Comparison of ENCODE assay signal across 7 mouse cellular contexts in genomic region chr8:123041774-123042105, GRCm38 (mm10). TPM values are rescaled to one million over a fixed set of nuclear protein-coding genes. Genes with fewer than 3 reads are reported as not detected.
DNase-seq lines count a peak whose midpoint lies in the region; ATAC-seq and TF ChIP-seq lines count a peak whose summit lies in the region.

No protein-coding gene starts in this region.

- DNase-seq in liver, adult 2 months (ENCODE audit: extremely low read depth, low read depth, low spot score), result no peak
- no peak for DNase-seq in liver
- no peak for DNase-seq in embryonic facial prominence, embryonic 14.5 days (ENCODE audit: low spot score)
- DNase-seq in kidney, postnatal 10 days, result no peak
- no peak for DNase-seq in adrenal gland, postnatal 36 days

- H3K79me2 ChIP-seq in liver, adult 2 months (ENCODE audit: control insufficient read depth, insufficient read depth, low read length), result peaks cover 40% of the 10 kb centered on the region

- peak overlapping the region; percentile 96 for H3K4me3 ChIP-seq in liver, adult 2 months (ENCODE audit: insufficient read depth, low read depth, low read length)
- H3K4me3 ChIP-seq in embryonic facial prominence, embryonic 14.5 days (ENCODE audit: low read depth, low read length), result peak overlapping the region; percentile 99
- H3K4me3 ChIP-seq in intestine, postnatal 0 days (ENCODE audit: low read depth, low read length), result peak overlapping the region; percentile 92
- H3K4me3 ChIP-seq in neural tube, embryonic 14.5 days (ENCODE audit: low read depth, low read length), result peak overlapping the region; percentile 99

- WGBS in liver, adult 2 months, result 2% methylated on average over 58 of the region's 60 CpGs
- no CpG with 5 or more reads among the region's 60 CpGs for WGBS in embryonic facial prominence, embryonic 14.5 days
- under 1% methylated on average over 30 of the region's 60 CpGs for WGBS in intestine, postnatal 0 days
- under 1% methylated on average over 50 of the region's 60 CpGs for WGBS in neural tube, embryonic 14.5 days

- ATAC-seq in embryonic facial prominence, embryonic 14.5 days (ENCODE audit: low read depth), result peak; percentile 1
- no peak; the same call in 1 of the 2 replicates for ATAC-seq in intestine, postnatal 0 days
- ATAC-seq in neural tube, embryonic 14.5 days (ENCODE audit: low read depth), result no peak; the same call in 1 of the 2 replicates

- TF ChIP-seq CTCF in liver, adult 2 months (IDR thresholded peaks at IDR 0.05; ENCODE audit: low read depth, low read length), result no peak
- no peak for TF ChIP-seq CTCF in intestine, postnatal 0 days (IDR thresholded peaks at IDR 0.05; ENCODE audit: low read depth)

- H3K4me1 ChIP-seq in liver, adult 2 months (ENCODE audit: control insufficient read depth, insufficient read depth, low read length), result peaks cover 24% of the 10 kb centered on the region
- H3K4me1 ChIP-seq in embryonic facial prominence, embryonic 14.5 days (ENCODE audit: control insufficient read depth, insufficient read depth, low read length), result peaks cover 20% of the 10 kb centered on the region
- H3K4me1 ChIP-seq in intestine, postnatal 0 days (replicated peaks; ENCODE audit: control insufficient read depth, insufficient read depth, low read length), result 0 out of 2 replicates have a peak, but pooled peaks cover 7% of the 10 kb centered on the region
- peaks cover 30% of the 10 kb centered on the region for H3K4me1 ChIP-seq in neural tube, embryonic 14.5 days (ENCODE audit: control insufficient read depth, insufficient read depth, low read length)

- peak overlapping the region; percentile 96 for H3K27ac ChIP-seq in liver, adult 2 months (replicated peaks; ENCODE audit: insufficient read depth, low read depth, low read length)
- peak overlapping the region; percentile 97 for H3K27ac ChIP-seq in embryonic facial prominence, embryonic 14.5 days (replicated peaks; ENCODE audit: low read depth, low read length)
- peak overlapping the region; percentile 99 for H3K27ac ChIP-seq in intestine, postnatal 0 days (ENCODE audit: low read depth, low read length)
- H3K27ac ChIP-seq in neural tube, embryonic 14.5 days (ENCODE audit: low read depth, low read length), result peak overlapping the region; percentile 93

- peak overlapping the region; percentile 78 for H3K4me2 ChIP-seq in embryonic facial prominence, embryonic 14.5 days (ENCODE audit: low read depth, low read length)
- peak overlapping the region; percentile 75 for H3K4me2 ChIP-seq in intestine, postnatal 0 days (replicated peaks; ENCODE audit: low read depth)
- peak overlapping the region; percentile 59 for H3K4me2 ChIP-seq in neural tube, embryonic 14.5 days (ENCODE audit: low read depth, low read length)

- H3K9ac ChIP-seq in liver, adult 2 months (ENCODE audit: low read depth, low read length), result peak overlapping the region; percentile 91
- H3K9ac ChIP-seq in embryonic facial prominence, embryonic 14.5 days (ENCODE audit: low read depth, low read length), result peak overlapping the region; percentile 99
- H3K9ac ChIP-seq in intestine, postnatal 0 days (ENCODE audit: low read depth, low read length), result peak overlapping the region; percentile 100
- H3K9ac ChIP-seq in neural tube, embryonic 14.5 days (replicated peaks; ENCODE audit: low read depth, low read length), result peak overlapping the region; percentile 97

- no peaks in the 10 kb centered on the region for H3K9me3 ChIP-seq in embryonic facial prominence, embryonic 14.5 days (ENCODE audit: control insufficient read depth, low read length)
- H3K9me3 ChIP-seq in intestine, postnatal 0 days (ENCODE audit: control insufficient read depth), result no peaks in the 10 kb centered on the region
- H3K9me3 ChIP-seq in neural tube, embryonic 14.5 days (ENCODE audit: control insufficient read depth, low read length), result no peaks in the 10 kb centered on the region

- no peaks in the 10 kb centered on the region for H3K36me3 ChIP-seq in liver, adult 2 months (ENCODE audit: control insufficient read depth, insufficient read depth, low read length)
- 0 out of 2 replicates have a peak, but pooled peaks cover 5% of the 10 kb centered on the region for H3K36me3 ChIP-seq in embryonic facial prominence, embryonic 14.5 days (ENCODE audit: control insufficient read depth, insufficient read depth, low read length)
- no peaks in the 10 kb centered on the region for H3K36me3 ChIP-seq in intestine, postnatal 0 days (ENCODE audit: control insufficient read depth, insufficient read depth)
- H3K36me3 ChIP-seq in neural tube, embryonic 14.5 days (ENCODE audit: control insufficient read depth, insufficient read depth, low read length), result no peaks in the 10 kb centered on the region

- no peak for TF ChIP-seq POLR2A in liver, adult 2 months (IDR thresholded peaks at IDR 0.05; ENCODE audit: extremely low read depth, insufficient read depth, low read length)

- H3K27me3 ChIP-seq in liver, adult 2 months (ENCODE audit: control insufficient read depth, insufficient read depth, low read length), result no peaks in the 10 kb centered on the region
- H3K27me3 ChIP-seq in embryonic facial prominence, embryonic 14.5 days (replicated peaks; ENCODE audit: control insufficient read depth, insufficient read depth, low read length), result no peaks in the 10 kb centered on the region
- H3K27me3 ChIP-seq in intestine, postnatal 0 days (replicated peaks; ENCODE audit: control insufficient read depth, insufficient read depth, low read length), result no peaks in the 10 kb centered on the region
- H3K27me3 ChIP-seq in neural tube, embryonic 14.5 days (ENCODE audit: control insufficient read depth, insufficient read depth, low read length), result no peaks in the 10 kb centered on the region

RNA-seq across cellular contexts. Expression of gene Ankrd11, which starts 0.3 kb away (rescaled TPM):
- 22.1 and 28.0 TPM in 2 replicates for total RNA-seq in liver, adult 2 months (2014; rRNA removed)
- 22.7 and 28.3 TPM in 2 replicates for polyA plus RNA-seq in liver, adult 2 months (2012; rRNA removed)
- 53.5 and 55.0 TPM in 2 replicates for polyA plus RNA-seq in embryonic facial prominence, embryonic 14.5 days (2014; fragmentation: Nextera tagmentation; extraction: Ambion mirVana)
- polyA plus RNA-seq in intestine, postnatal 0 days (2015; fragmentation: Nextera tagmentation; extraction: Ambion mirVana), result 41.2 and 47.9 TPM in 2 replicates
- 43.8 and 46.5 TPM in 2 replicates for polyA plus RNA-seq in neural tube, embryonic 14.5 days (2014; fragmentation: Nextera tagmentation; extraction: Ambion mirVana)
- total RNA-seq in adrenal gland, postnatal 36 days (2021), result 10 to 100 TPM; 80.6 to 81.1 TPM

RNA-seq across cellular contexts. Expression of gene Spg7, which starts 21.0 kb away (rescaled TPM):
- 27.4 and 29.5 TPM in 2 replicates for total RNA-seq in liver, adult 2 months (2014; rRNA removed)
- polyA plus RNA-seq in liver, adult 2 months (2012; rRNA removed), result 62.4 and 81.4 TPM in 2 replicates
- polyA plus RNA-seq in embryonic facial prominence, embryonic 14.5 days (2014; fragmentation: Nextera tagmentation; extraction: Ambion mirVana), result 36.5 and 41.2 TPM in 2 replicates
- polyA plus RNA-seq in intestine, postnatal 0 days (2015; fragmentation: Nextera tagmentation; extraction: Ambion mirVana), result 44.7 and 46.1 TPM in 2 replicates
- 43.4 and 49.1 TPM in 2 replicates for polyA plus RNA-seq in neural tube, embryonic 14.5 days (2014; fragmentation: Nextera tagmentation; extraction: Ambion mirVana)
- 10 to 100 TPM; 82.4 to 92.7 TPM for total RNA-seq in adrenal gland, postnatal 36 days (2021)
